Mouse (Mus musculus): ENCODE results near the gene Csrnp3.

Gene Csrnp3

GRCm38 (mm10) chr2:65864778-65865339 is 19.3 kb downstream of the Csrnp3 start:
- in situ Hi-C loops (cut with MboI, MseI) = no loop called here

GRCm38 (mm10) chr2:65870919-65871582 is 25.5 kb downstream of the Csrnp3 start:
- in situ Hi-C loops (cut with MboI, MseI) = no loop called here

GRCm38 (mm10) chr2:65891590-65891989 is 46.0 kb downstream of the Csrnp3 start:
- in situ Hi-C loops (cut with MboI, MseI) = no loop called here

GRCm38 (mm10) chr2:65893241-65893640 is 47.7 kb downstream of the Csrnp3 start:
- in situ Hi-C loops (cut with MboI, MseI) = no loop called here

- in situ Hi-C loops (cut with MboI, MseI) = no loop called here
Measured at GRCm38 (mm10) chr2:65894299-65894698, 48.7 kb downstream of the Csrnp3 start.

GRCm38 (mm10) chr2:65896542-65896941 is 51.0 kb downstream of the Csrnp3 start:
- in situ Hi-C loops (cut with MboI, MseI) = no loop called here

GRCm38 (mm10) chr2:65897084-65897483 is 51.5 kb downstream of the Csrnp3 start:
- in situ Hi-C loops (cut with MboI, MseI) = no loop called here

- in situ Hi-C loops (cut with MboI, MseI) = no loop called here
Measured at GRCm38 (mm10) chr2:65899478-65899877, 53.9 kb downstream of the Csrnp3 start.

- in situ Hi-C loops (cut with MboI, MseI) = no loop called here
Measured at GRCm38 (mm10) chr2:65908526-65908925, 63.0 kb downstream of the Csrnp3 start.

GRCm38 (mm10) chr2:65909724-65910521 is 64.4 kb downstream of the Csrnp3 start:
- in situ Hi-C loops (cut with MboI, MseI) = no loop called here

GRCm38 (mm10) chr2:65915994-65916393 is 70.4 kb downstream of the Csrnp3 start:
- in situ Hi-C loops (cut with MboI, MseI) = no loop called here

GRCm38 (mm10) chr2:65920651-65921412 is 75.3 kb downstream of the Csrnp3 start:
- in situ Hi-C loops (cut with MboI, MseI) = no loop called here

GRCm38 (mm10) chr2:65925363-65925941 is 79.9 kb downstream of the Csrnp3 start:
- in situ Hi-C loops (cut with MboI, MseI) = no loop called here

- in situ Hi-C loops (cut with MboI, MseI) = no loop called here
Measured at GRCm38 (mm10) chr2:65926935-65927708, 81.6 kb downstream of the Csrnp3 start.

- in situ Hi-C loops (cut with MboI, MseI) = no loop called here
Measured at GRCm38 (mm10) chr2:65929286-65929685, 83.7 kb downstream of the Csrnp3 start.

- in situ Hi-C loops (cut with MboI, MseI) = no loop called here
Measured at GRCm38 (mm10) chr2:65929927-65930326, 84.4 kb downstream of the Csrnp3 start.

GRCm38 (mm10) chr2:65931313-65931712 is 85.7 kb downstream of the Csrnp3 start:
- in situ Hi-C loops (cut with MboI, MseI) = no loop called here

GRCm38 (mm10) chr2:65931841-65932311 is 86.3 kb downstream of the Csrnp3 start:
- in situ Hi-C loops (cut with MboI, MseI) = no loop called here

- in situ Hi-C loops (cut with MboI, MseI) = no loop called here
Measured at GRCm38 (mm10) chr2:65934099-65934498, 88.5 kb downstream of the Csrnp3 start.

- in situ Hi-C loops (cut with MboI, MseI) = no loop called here
Measured at GRCm38 (mm10) chr2:65938900-65939299, 93.3 kb downstream of the Csrnp3 start.

GRCm38 (mm10) chr2:65940351-65940750 is 94.8 kb downstream of the Csrnp3 start:
- in situ Hi-C loops (cut with MboI, MseI) = no loop called here
